Mouse (Mus musculus) intestine, embryonic 14.5 days (tissue): ENCODE measurements at regions not wholly inside any gene's neighbourhood (a gene's known extent, or its start where the extent isn't known, plus 50 kb on each side); places are given as distances from the start of the nearest gene placed in this dataset.

Experiments
- ATAC-seq: fragments of 200-750 bp; cut with Nextera tagmentation; replicated peaks from 2 replicates; pipeline ENCODE4 v1.8.0; 2017; ENCODE audit warnings: low read depth, moderate number of reproducible peaks, moderate TSS enrichment, moderate library complexity; ENCODE audit not compliant: low FRiP score, low TSS enrichment
- DNase-seq: peaks from one replicate; pipeline ENCODE4 v3.0.0-alpha.2; 2018; ENCODE audit warnings: low spot score
- H3K27ac ChIP-seq: fragments of 300-500 bp; sonication (generic); 2 replicates; pipeline ENCODE4 v1.5.1; 2014; ENCODE audit warnings: low read depth, mild to moderate bottlenecking, control low read depth
- H3K27me3 ChIP-seq: fragments of 300-500 bp; sonication (generic); replicated peaks from 2 replicates; pipeline ENCODE4 v1.6.1; 2014; ENCODE audit warnings: low read length, control low read depth; ENCODE audit not compliant: control insufficient read depth, insufficient read depth
- H3K36me3 ChIP-seq: fragments of 300-500 bp; sonication (generic); 2 replicates; pipeline ENCODE4 v1.6.1; 2014; ENCODE audit warnings: low read length, control low read depth; ENCODE audit not compliant: control insufficient read depth, insufficient read depth
- H3K4me1 ChIP-seq: fragments of 300-500 bp; sonication (generic); replicated peaks from 2 replicates; pipeline ENCODE4 v1.6.1; 2014; ENCODE audit warnings: low read length, control low read depth, mixed read lengths; ENCODE audit not compliant: control insufficient read depth, insufficient read depth
- H3K4me2 ChIP-seq: fragments of 300-500 bp; sonication (generic); 2 replicates; pipeline ENCODE4 v1.6.1; 2014; ENCODE audit warnings: low read length
- H3K4me3 ChIP-seq: fragments of 300-500 bp; sonication (generic); 2 replicates; pipeline ENCODE4 v1.5.1; 2014; ENCODE audit warnings: low read depth, low read length, control low read depth, mixed read lengths
- H3K9ac ChIP-seq: fragments of 300-500 bp; sonication (generic); 2 replicates; pipeline ENCODE4 v1.6.1; 2014; ENCODE audit warnings: mild to moderate bottlenecking, low read length
- H3K9me3 ChIP-seq: fragments of 300-500 bp; sonication (generic); 2 replicates; pipeline ENCODE4 v1.6.1; 2016; ENCODE audit warnings: low read length, control low read depth; ENCODE audit not compliant: control insufficient read depth
- WGBS: fragments of 180-500 bp; shearing (Covaris S2); extraction: QIAGEN DNeasy Blood & Tissue Kit; methylation state at CpG from one replicate; pipeline ENCODE4 v1.1.7; 2014; 5-methylcytosine and 5-hydroxymethylcytosine counted together

DNA sequence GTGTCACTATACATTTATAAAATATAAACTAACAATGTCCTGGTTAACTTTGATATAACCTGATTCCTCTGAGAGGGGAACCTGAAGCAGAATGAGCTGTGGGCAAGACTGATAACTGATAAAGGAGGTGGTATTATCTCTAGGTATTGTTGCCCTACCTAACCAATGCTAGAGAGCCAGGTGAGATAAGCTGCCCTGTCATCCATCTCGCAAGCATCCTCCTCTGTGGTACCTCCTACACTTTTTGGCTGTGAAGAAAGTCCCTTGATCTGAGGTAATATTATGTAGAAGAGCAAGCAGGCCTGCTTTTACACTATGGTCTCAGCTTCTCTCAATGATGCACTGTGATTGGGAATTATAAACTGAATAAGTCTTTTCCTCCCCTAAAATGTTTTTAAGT is 87.2 kb upstream of the Tent5a start:
- Histone ChIP-seq H3K27ac (no peak overlapping the region), H3K4me3 (no peak overlapping the region), H3K27me3 (no peaks in the 10 kb centered on the region), H3K4me2 (no peak overlapping the region), H3K9ac (no peak overlapping the region), H3K9me3 (no peaks in the 10 kb centered on the region), H3K36me3 (no peaks in the 10 kb centered on the region), H3K4me1 (0 out of 2 replicates have a peak, but pooled peaks cover 5% of the 10 kb centered on the region)
- 79% methylated on average over 1 of the region's 1 CpGs for WGBS
- DNase-seq (no peak), ATAC-seq (no peak)

DNA sequence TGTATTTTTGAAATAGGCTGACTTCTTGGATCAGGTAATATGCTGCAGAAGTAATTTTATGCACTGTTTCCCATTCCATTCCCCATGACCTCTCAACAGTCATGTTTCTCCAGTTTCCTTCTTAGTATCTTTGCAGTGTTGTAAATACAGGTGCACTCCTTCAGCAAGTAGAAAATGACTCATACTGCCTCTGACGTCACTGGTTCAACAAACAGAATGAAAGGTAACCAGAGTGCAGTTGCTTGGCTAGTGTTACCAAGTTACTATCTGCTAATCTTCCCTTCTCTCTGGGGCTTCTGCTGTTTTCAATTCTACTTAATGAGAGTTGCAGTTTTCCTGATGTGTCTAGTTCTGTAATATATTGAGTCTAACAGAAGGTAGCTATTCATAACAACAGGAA is 86.7 kb upstream of the Tent5a start:
- WGBS = 20% methylated on average over 1 of the region's 1 CpGs
- H3K4me1 ChIP-seq = 0 out of 2 replicates have a peak, but pooled peaks cover 5% of the 10 kb centered on the region
- H3K36me3 ChIP-seq = no peaks in the 10 kb centered on the region
- H3K9me3 ChIP-seq = no peaks in the 10 kb centered on the region
- ATAC-seq (peak; percentile 69; the same call in 1 of the 2 replicates), DNase-seq (no peak)
- no peak overlapping the region for H3K4me2 ChIP-seq
- no peak overlapping the region for H3K4me3 ChIP-seq
- H3K27ac ChIP-seq = no peak overlapping the region
- H3K27me3 ChIP-seq = no peaks in the 10 kb centered on the region
- no peak overlapping the region for H3K9ac ChIP-seq

DNA sequence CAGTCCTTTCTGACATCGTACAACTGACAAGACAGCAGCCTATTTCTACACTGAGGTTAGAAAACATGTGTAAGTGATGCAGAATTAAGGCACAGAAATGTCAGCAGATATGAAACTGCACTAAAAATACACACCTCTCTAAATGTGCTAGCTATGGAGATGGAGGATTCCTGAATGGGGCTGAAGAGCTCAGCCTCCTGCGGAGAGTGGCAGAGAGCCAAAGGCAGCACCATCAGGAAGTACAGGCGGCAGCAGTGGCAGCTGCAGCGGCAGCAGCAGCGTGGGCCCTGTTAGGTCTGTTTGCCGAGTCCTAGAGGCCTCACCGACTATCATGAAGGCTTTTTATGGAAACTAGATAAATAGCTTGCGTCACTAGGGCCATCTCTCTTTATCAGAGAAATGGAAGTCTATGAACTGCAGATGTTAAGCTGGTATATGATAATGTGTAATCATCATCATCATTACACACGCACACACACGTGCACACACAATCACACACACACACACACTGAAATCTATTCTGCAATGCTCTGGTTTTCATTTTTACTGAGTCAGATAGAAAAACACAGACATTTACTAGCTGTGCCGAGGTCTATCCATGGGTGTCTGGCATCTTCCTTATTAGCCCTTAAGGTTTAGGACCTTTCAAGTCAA is 83.6 kb upstream of the Tent5a start:
- peaks cover 8% of the 10 kb centered on the region; the same call in 1 of the 2 replicates for H3K4me1 ChIP-seq
- H3K36me3 ChIP-seq = no peaks in the 10 kb centered on the region
- no peak overlapping the region for H3K4me3 ChIP-seq
- WGBS = 34% methylated on average over 11 of the region's 11 CpGs
- no peak overlapping the region for H3K9ac ChIP-seq
- H3K4me2 ChIP-seq = peak overlapping the region; percentile 1; the same call in 1 of the 2 replicates
- peak; percentile 64 for DNase-seq
- H3K9me3 ChIP-seq = no peaks in the 10 kb centered on the region
- H3K27ac ChIP-seq = peak overlapping the region; percentile 54; the same call in 1 of the 2 replicates
- no peaks in the 10 kb centered on the region for H3K27me3 ChIP-seq
- peak; percentile 47; the same call in 1 of the 2 replicates for ATAC-seq

DNA sequence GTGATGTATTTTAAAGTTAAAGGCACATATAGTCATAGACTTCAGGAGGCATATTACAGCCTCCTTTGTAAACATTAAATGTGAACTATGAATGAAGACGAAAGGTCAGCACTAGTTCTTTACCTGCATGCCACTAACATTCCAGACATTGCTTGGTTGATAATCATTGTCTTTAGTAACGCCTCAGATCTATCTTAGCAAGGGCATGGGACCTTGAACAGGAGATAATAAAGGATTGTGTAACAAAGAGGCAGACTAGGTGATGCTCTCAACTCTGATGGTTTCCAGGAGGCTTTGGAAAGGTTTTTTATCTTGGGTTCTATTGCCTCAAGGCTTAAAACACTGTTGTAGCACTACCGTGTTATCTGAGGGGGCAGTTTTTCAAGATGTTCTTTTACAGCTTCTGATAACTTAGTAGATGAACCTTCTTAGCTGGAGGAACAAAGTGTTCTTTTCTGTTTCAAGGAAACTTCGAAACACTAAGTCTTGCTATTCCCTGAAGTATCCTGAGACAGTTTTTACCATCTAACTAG is 82.9 kb upstream of the Tent5a start:
- Histone ChIP-seq H3K4me1 (peaks cover 8% of the 10 kb centered on the region; the same call in 1 of the 2 replicates), H3K9ac (no peak overlapping the region), H3K36me3 (no peaks in the 10 kb centered on the region), H3K4me3 (no peak overlapping the region), H3K27me3 (no peaks in the 10 kb centered on the region), H3K4me2 (0 out of 2 replicates have a peak overlapping the region, but pooled peaks have one; percentile 1), H3K9me3 (no peaks in the 10 kb centered on the region), H3K27ac (no peak overlapping the region)
- DNase-seq (no peak), ATAC-seq (no peak)
- 48% methylated on average over 4 of the region's 4 CpGs for WGBS

DNA sequence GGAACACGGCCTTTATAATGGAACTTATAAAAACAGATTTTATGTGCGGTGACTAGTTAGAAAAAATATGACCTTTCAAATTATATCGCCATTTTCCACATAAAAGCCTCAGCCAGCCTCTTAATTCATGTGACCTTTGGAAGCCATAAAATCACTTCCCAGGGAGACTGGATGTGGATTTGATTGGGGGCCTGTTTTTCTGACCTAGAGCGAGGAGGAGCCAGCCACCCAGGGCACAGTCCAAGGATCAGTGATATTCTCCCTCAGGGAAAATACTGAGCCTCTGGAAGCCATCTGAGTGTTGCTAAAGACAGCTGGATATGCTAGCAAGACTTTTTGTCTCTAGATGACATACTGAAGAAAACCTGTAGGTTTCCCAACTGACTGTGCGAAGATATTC is 81.3 kb upstream of the Tent5a start:
- Histone ChIP-seq H3K9ac (no peak overlapping the region), H3K9me3 (no peaks in the 10 kb centered on the region), H3K27me3 (no peaks in the 10 kb centered on the region), H3K4me2 (peak overlapping the region; percentile 18), H3K27ac (no peak overlapping the region), H3K4me1 (peaks cover 8% of the 10 kb centered on the region; the same call in 1 of the 2 replicates), H3K36me3 (no peaks in the 10 kb centered on the region), H3K4me3 (no peak overlapping the region)
- 41% methylated on average over 5 of the region's 5 CpGs for WGBS
- no peak for ATAC-seq
- DNase-seq = no peak

DNA sequence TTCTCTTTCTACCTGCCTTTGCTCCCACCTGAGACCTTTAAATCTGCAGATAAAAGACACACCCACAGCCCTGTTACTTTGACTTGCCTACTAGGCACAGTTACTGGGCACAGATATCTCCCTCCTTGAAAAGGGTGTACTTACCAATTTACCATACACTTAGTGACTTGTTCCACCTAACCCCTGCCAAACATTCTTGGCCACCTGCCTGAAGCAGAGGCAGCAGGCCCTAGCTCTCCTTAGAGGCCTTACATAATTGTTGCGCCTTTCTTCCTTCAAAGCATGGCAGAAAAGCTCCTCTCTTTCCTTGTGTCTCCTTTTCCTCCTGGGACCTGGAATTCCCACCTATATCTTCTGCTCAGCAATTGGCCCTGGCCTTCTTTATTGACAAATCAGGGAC is 80.4 kb upstream of the Tent5a start:
- no peak for DNase-seq
- Histone ChIP-seq H3K27me3 (no peaks in the 10 kb centered on the region), H3K4me3 (no peak overlapping the region), H3K9ac (no peak overlapping the region), H3K27ac (no peak overlapping the region), H3K9me3 (no peaks in the 10 kb centered on the region), H3K4me1 (peaks cover 8% of the 10 kb centered on the region; the same call in 1 of the 2 replicates), H3K36me3 (no peaks in the 10 kb centered on the region), H3K4me2 (no peak overlapping the region)
- WGBS = 95% methylated on average over 1 of the region's 1 CpGs
- ATAC-seq = no peak

DNA sequence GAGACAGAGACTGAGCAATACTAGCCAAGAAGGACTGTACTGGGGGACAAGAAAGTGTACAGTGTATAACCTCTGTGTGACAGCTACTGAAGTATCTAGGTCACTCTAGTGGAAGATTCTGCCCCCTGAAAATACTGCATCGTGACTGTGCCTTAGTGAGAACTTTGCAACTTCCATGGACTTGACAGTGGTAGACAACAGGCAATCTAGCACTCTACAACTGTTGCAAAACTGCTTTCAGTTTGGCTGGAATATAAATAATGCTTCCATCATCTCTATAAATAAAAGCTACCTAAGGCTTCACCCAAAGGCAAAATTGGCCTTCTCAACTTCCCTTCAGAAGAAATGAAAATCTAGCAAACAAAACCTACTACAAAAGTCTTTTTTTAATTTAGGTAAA is 74.6 kb upstream of the Tent5a start:
- H3K4me1 ChIP-seq = peaks cover 9% of the 10 kb centered on the region
- no peaks in the 10 kb centered on the region for H3K36me3 ChIP-seq
- DNase-seq (no peak), ATAC-seq (no peak)
- WGBS = 41% methylated on average over 1 of the region's 1 CpGs
- no peaks in the 10 kb centered on the region for H3K27me3 ChIP-seq
- H3K9ac ChIP-seq = no peak overlapping the region
- H3K27ac ChIP-seq = no peak overlapping the region
- no peaks in the 10 kb centered on the region for H3K9me3 ChIP-seq
- no peak overlapping the region for H3K4me3 ChIP-seq
- no peak overlapping the region for H3K4me2 ChIP-seq

DNA sequence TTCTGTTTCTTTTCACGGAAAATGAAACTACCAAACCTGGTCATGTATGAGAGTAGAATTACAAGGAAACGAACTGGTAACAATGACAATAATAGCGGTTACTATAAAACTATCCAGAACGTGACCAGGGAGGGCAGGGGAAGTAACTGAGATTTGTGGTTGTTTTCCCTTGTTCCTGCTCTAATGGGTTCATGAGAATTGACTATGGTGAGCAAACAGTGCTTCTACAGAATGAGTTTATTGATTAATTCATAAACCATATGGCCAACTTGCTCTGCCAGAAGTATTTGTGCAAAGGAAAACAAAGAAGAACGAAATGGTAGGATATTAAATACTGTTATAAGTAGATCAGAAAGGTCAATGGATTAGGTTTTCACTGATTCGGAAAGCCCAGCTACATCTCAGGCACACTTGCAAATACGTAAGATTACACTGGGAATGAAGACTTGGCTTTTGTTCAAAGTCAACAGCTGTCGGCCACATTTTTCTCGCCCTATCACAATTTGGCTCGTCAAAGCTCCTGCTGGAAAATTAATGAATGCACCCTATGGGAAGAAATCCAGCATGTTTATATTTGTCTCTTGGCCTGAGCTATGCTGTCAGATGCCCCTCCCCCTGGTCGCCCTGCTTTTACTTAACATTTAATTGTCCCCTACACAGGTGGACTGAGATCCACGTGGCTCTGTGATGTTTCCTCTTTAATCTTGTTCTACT is 73.6 kb upstream of the Tent5a start:
- H3K9ac ChIP-seq = no peak overlapping the region
- DNase-seq (no peak), ATAC-seq (no peak)
- no peak overlapping the region for H3K4me3 ChIP-seq
- 49% methylated on average over 12 of the region's 12 CpGs for WGBS
- 0 out of 2 replicates have a peak overlapping the region, but pooled peaks have one; percentile 4 for H3K4me2 ChIP-seq
- H3K4me1 ChIP-seq = peaks cover 9% of the 10 kb centered on the region
- H3K9me3 ChIP-seq = no peaks in the 10 kb centered on the region
- H3K27ac ChIP-seq = no peak overlapping the region
- H3K27me3 ChIP-seq = no peaks in the 10 kb centered on the region
- H3K36me3 ChIP-seq = no peaks in the 10 kb centered on the region
